Mouse (Mus musculus): ENCODE results near the gene Elmo1. TPM values are rescaled to one million over a fixed set of nuclear protein-coding genes. Genes with fewer than 3 reads are reported as not detected.

Gene Elmo1
- total and polyA plus RNA-seq, 2 experiments from 2014 or later: 6.5 to 17.9 TPM

- no peaks in the 10 kb centered on the region for H3K4me1 ChIP-seq (ENCODE audit: control insufficient read depth, insufficient read depth)
- DNase-seq (ENCODE audit: low spot score): no peak
- no peak overlapping the region for H3K27ac ChIP-seq (ENCODE audit: low read depth)
- H3K9ac ChIP-seq (replicated peaks; ENCODE audit: low read depth, low read length): no peak overlapping the region
- no peaks in the 10 kb centered on the region for H3K36me3 ChIP-seq (replicated peaks; ENCODE audit: control insufficient read depth, insufficient read depth, low read length)
- TF ChIP-seq CTCF (IDR thresholded peaks at IDR 0.05; ENCODE audit: low read depth) (no peak), EP300 (IDR thresholded peaks at IDR 0.05; ENCODE audit: low read depth) (no peak)
- H3K27me3 ChIP-seq (ENCODE audit: control insufficient read depth, insufficient read depth, low read length): no peaks in the 10 kb centered on the region
- H3K4me3 ChIP-seq (ENCODE audit: low read depth, low read length): no peak overlapping the region
- 91% methylated on average over 4 of the region's 4 CpGs for WGBS
- no peak overlapping the region for H3K4me2 ChIP-seq (ENCODE audit: low read depth, low read length)
- H3K9me3 ChIP-seq (replicated peaks; ENCODE audit: control insufficient read depth, low read length): no peaks in the 10 kb centered on the region
- no peak for ATAC-seq (ENCODE audit: insufficient read depth, low read depth)
Observed at GRCm38 (mm10) chr13:20511026-20511425, 420.6 kb downstream of the Elmo1 start.

- Histone ChIP-seq H3K27ac (ENCODE audit: low read depth) (no peak overlapping the region), H3K9ac (replicated peaks; ENCODE audit: low read depth, low read length) (no peak overlapping the region), H3K4me2 (ENCODE audit: low read depth, low read length) (no peak overlapping the region), H3K9me3 (replicated peaks; ENCODE audit: control insufficient read depth, low read length) (no peaks in the 10 kb centered on the region), H3K27me3 (ENCODE audit: control insufficient read depth, insufficient read depth, low read length) (no peaks in the 10 kb centered on the region), H3K4me1 (ENCODE audit: control insufficient read depth, insufficient read depth) (no peaks in the 10 kb centered on the region), H3K4me3 (ENCODE audit: low read depth, low read length) (no peak overlapping the region), H3K36me3 (replicated peaks; ENCODE audit: control insufficient read depth, insufficient read depth, low read length) (no peaks in the 10 kb centered on the region)
- WGBS: 67% methylated on average over 10 of the region's 10 CpGs
- DNase-seq (ENCODE audit: low spot score) (no peak), ATAC-seq (ENCODE audit: insufficient read depth, low read depth) (no peak)
- TF ChIP-seq CTCF (IDR thresholded peaks at IDR 0.05; ENCODE audit: low read depth) (no peak), EP300 (IDR thresholded peaks at IDR 0.05; ENCODE audit: low read depth) (no peak)
Observed at GRCm38 (mm10) chr13:20512317-20513240, 422.2 kb downstream of the Elmo1 start.

DNA sequence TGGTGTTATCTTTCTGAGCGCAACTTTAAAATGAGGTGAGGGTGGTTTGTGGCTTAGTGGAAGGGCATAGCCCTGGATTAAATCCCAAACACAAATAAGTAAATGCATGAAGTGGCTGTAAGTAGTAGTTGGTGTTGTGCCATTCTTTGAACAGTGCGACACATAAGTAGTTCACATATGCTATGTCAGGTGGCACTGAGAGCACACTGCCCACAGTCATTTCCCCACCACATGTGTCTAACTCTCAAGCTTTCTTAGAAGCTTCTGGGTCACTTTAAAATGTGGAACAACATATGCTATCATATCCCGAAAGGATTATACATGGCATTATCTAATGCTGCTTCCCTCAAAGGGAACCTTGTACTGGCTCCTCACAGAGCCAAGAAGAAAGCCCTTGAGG, 424.3 kb downstream of the Elmo1 start:
- Histone ChIP-seq H3K9me3 (replicated peaks; ENCODE audit: control insufficient read depth, low read length) (no peaks in the 10 kb centered on the region), H3K27ac (ENCODE audit: low read depth) (no peak overlapping the region), H3K27me3 (ENCODE audit: control insufficient read depth, insufficient read depth, low read length) (no peaks in the 10 kb centered on the region), H3K4me1 (ENCODE audit: control insufficient read depth, insufficient read depth) (no peaks in the 10 kb centered on the region), H3K36me3 (replicated peaks; ENCODE audit: control insufficient read depth, insufficient read depth, low read length) (no peaks in the 10 kb centered on the region), H3K9ac (replicated peaks; ENCODE audit: low read depth, low read length) (no peak overlapping the region), H3K4me3 (ENCODE audit: low read depth, low read length) (no peak overlapping the region), H3K4me2 (ENCODE audit: low read depth, low read length) (no peak overlapping the region)
- DNase-seq (ENCODE audit: low spot score) (no peak), ATAC-seq (ENCODE audit: insufficient read depth, low read depth) (no peak)
- WGBS: 85% methylated on average over 3 of the region's 3 CpGs
- TF ChIP-seq EP300 (IDR thresholded peaks at IDR 0.05; ENCODE audit: low read depth) (no peak), CTCF (IDR thresholded peaks at IDR 0.05; ENCODE audit: low read depth) (no peak)

DNA sequence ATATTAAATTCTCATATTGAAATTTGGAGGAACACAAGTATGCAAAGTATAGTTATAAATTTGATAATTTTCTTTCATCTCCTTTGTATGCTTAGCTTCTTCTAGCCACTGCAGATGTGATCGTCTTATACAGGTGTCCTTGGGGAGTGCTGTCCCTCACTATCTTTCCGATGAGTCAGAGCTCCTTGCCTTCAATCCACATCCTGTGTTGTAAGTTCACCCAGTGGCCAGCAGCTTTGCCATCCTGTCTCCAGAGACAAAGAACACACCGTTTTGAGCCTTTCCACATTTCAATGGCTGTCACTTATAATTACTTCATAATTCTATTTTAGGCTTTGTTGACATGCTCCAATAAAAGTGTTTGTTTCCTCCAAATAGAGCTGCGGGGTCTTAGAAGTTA, 425.7 kb downstream of the Elmo1 start:
- Histone ChIP-seq H3K27me3 (ENCODE audit: control insufficient read depth, insufficient read depth, low read length) (no peaks in the 10 kb centered on the region), H3K4me3 (ENCODE audit: low read depth, low read length) (no peak overlapping the region), H3K36me3 (replicated peaks; ENCODE audit: control insufficient read depth, insufficient read depth, low read length) (no peaks in the 10 kb centered on the region), H3K4me1 (ENCODE audit: control insufficient read depth, insufficient read depth) (no peaks in the 10 kb centered on the region), H3K27ac (ENCODE audit: low read depth) (no peak overlapping the region), H3K4me2 (ENCODE audit: low read depth, low read length) (no peak overlapping the region), H3K9me3 (replicated peaks; ENCODE audit: control insufficient read depth, low read length) (no peaks in the 10 kb centered on the region), H3K9ac (replicated peaks; ENCODE audit: low read depth, low read length) (no peak overlapping the region)
- WGBS: 44% methylated on average over 4 of the region's 4 CpGs
- TF ChIP-seq CTCF (IDR thresholded peaks at IDR 0.05; ENCODE audit: low read depth): no peak
- ATAC-seq (ENCODE audit: insufficient read depth, low read depth) (no peak), DNase-seq (ENCODE audit: low spot score) (no peak)

DNA sequence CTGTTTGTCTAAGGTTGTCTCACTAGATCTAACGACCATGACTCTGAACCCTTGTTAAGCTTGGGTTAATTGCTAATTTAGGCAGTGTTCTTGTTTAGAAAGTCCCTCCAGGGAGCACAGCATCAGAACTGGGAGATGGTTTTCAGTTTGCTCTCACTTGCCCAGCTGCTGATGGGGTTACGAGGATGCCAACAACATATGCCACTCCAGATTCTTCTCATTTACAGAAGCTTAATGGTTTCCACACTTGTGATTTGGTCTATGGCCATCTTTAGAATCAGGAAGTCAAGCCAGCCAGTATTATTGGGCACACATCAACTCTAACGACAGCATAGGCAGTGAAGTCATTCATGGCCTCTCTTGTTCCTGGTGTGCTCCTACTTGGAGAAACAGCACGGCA, 427.3 kb downstream of the Elmo1 start:
- ATAC-seq (ENCODE audit: insufficient read depth, low read depth): no peak
- no peak for DNase-seq (ENCODE audit: low spot score)
- no peaks in the 10 kb centered on the region for H3K36me3 ChIP-seq (replicated peaks; ENCODE audit: control insufficient read depth, insufficient read depth, low read length)
- no peaks in the 10 kb centered on the region for H3K27me3 ChIP-seq (ENCODE audit: control insufficient read depth, insufficient read depth, low read length)
- H3K9me3 ChIP-seq (replicated peaks; ENCODE audit: control insufficient read depth, low read length): no peaks in the 10 kb centered on the region
- TF ChIP-seq CTCF (IDR thresholded peaks at IDR 0.05; ENCODE audit: low read depth): no peak
- TF ChIP-seq EP300 (IDR thresholded peaks at IDR 0.05; ENCODE audit: low read depth): no peak
- no peak overlapping the region for H3K4me2 ChIP-seq (ENCODE audit: low read depth, low read length)
- H3K4me1 ChIP-seq (ENCODE audit: control insufficient read depth, insufficient read depth): no peaks in the 10 kb centered on the region
- WGBS: 74% methylated on average over 4 of the region's 4 CpGs
- no peak overlapping the region for H3K27ac ChIP-seq (ENCODE audit: low read depth)
- H3K9ac ChIP-seq (replicated peaks; ENCODE audit: low read depth, low read length): no peak overlapping the region
- H3K4me3 ChIP-seq (ENCODE audit: low read depth, low read length): no peak overlapping the region

- Histone ChIP-seq H3K4me3 (ENCODE audit: low read depth, low read length) (no peak overlapping the region), H3K9me3 (replicated peaks; ENCODE audit: control insufficient read depth, low read length) (no peaks in the 10 kb centered on the region), H3K27me3 (ENCODE audit: control insufficient read depth, insufficient read depth, low read length) (no peaks in the 10 kb centered on the region), H3K4me2 (ENCODE audit: low read depth, low read length) (no peak overlapping the region), H3K4me1 (ENCODE audit: control insufficient read depth, insufficient read depth) (no peaks in the 10 kb centered on the region), H3K36me3 (replicated peaks; ENCODE audit: control insufficient read depth, insufficient read depth, low read length) (no peaks in the 10 kb centered on the region), H3K9ac (replicated peaks; ENCODE audit: low read depth, low read length) (no peak overlapping the region), H3K27ac (ENCODE audit: low read depth) (no peak overlapping the region)
- WGBS: 80% methylated on average over 3 of the region's 3 CpGs
- no peak for TF ChIP-seq CTCF (IDR thresholded peaks at IDR 0.05; ENCODE audit: low read depth)
- DNase-seq (ENCODE audit: low spot score): no peak
- ATAC-seq (ENCODE audit: insufficient read depth, low read depth): no peak
Observed at GRCm38 (mm10) chr13:20521492-20521891, 431.1 kb downstream of the Elmo1 start.
